ENCODE assay signal across 14 mouse cellular contexts in genomic region chr5:143552911-143553310, GRCm38 (mm10). TPM values are rescaled to one million over a fixed set of nuclear protein-coding genes. Genes with fewer than 3 reads are reported as not detected.
DNase-seq lines count a peak whose midpoint lies in the region; ATAC-seq and TF ChIP-seq lines count a peak whose summit lies in the region.
"Had no signal": no experiment of that assay in that cellular context is flagged by ENCODE, and none has a peak within 500 bp of the region (broad histone marks: within the 10 kb centered on the region; RNA-seq: fewer than 3 reads in every experiment).

No protein-coding gene starts in this region.

- intact Hi-C loops in left cerebral cortex, adult 2 months (cut with DNase I), result no loop called here

- no peak overlapping the region for H3K4me3 ChIP-seq in left cerebral cortex, adult 2 months
- H3K4me3 ChIP-seq: heart, embryonic 13.5 days; limb, embryonic 15.5 days had no signal

- H3K27ac ChIP-seq in left cerebral cortex, adult 2 months, result peak overlapping the region; percentile 38; the same call in 1 of the 2 replicates
- H3K27ac ChIP-seq: heart, embryonic 13.5 days; hindbrain, postnatal 0 days; limb, embryonic 15.5 days had no signal

- ATAC-seq in granulocyte monocyte progenitor cell, adult 5-6 weeks (replicated peaks; ENCODE audit: poor library complexity, severe bottlenecking), result no peak
- ATAC-seq: hindbrain, postnatal 0 days had no signal

- peak; percentile 24 for DNase-seq in adrenal gland, postnatal 14 days
- no peak for DNase-seq in adrenal gland, postnatal 25 days
- DNase-seq in left cerebral cortex, adult 2 months (ENCODE audit: extremely low spot score in 1 of 2, low spot score in 2 of 2), result peak; percentile 28 to 44
- no peak for DNase-seq in left cerebral cortex, adult 11 months (ENCODE audit: low spot score)
- DNase-seq in layer of hippocampus, adult 18-20 months (ENCODE audit: low spot score in 2 of 2), result peak; percentile 77 to 92
- DNase-seq in right cerebral cortex, postnatal 25 days, result peak; percentile 65
- DNase-seq in cerebellum, adult 9-10 months, result no peak
- DNase-seq: embryo, embryonic 11 days; kidney, postnatal 14 days; lung, postnatal 4 days had no signal

- no peak for TF ChIP-seq CTCF in left cerebral cortex, adult 2 months (IDR thresholded peaks at IDR 0.05)

RNA-seq across cellular contexts. Expression of gene Rac1, which starts 25.1 kb away (rescaled TPM):
- 343 and 359 TPM in 2 replicates for total RNA-seq in adrenal gland, postnatal 14 days (2021)
- 358 and 372 TPM in 2 replicates for total RNA-seq in adrenal gland, postnatal 25 days (2021)
- 100 to 1,000 TPM; 344 to 351 TPM for total RNA-seq in left cerebral cortex, adult 2 months (2021)
- 100 to 1,000 TPM; 405 to 421 TPM for total RNA-seq in layer of hippocampus, adult 18-20 months (2021)
- total RNA-seq in granulocyte monocyte progenitor cell, adult 5-6 weeks (2014; fragmentation: Nextera tagmentation), result 349 and 471 TPM in 2 replicates
- total RNA-seq in granulocyte monocyte progenitor cell, adult 5-6 weeks (2017), result 118 and 134 TPM in 2 replicates

Comparison
In these comparisons a context has a peak if more than half of its experiments do, and no peak if none do; other contexts are left out.
1. DNase-seq: peak in adrenal gland, postnatal 14 days (single experiment), left cerebral cortex, adult 2 months (2 of 2), layer of hippocampus, adult 18-20 months (2 of 2) and right cerebral cortex, postnatal 25 days (single experiment); none in adrenal gland, postnatal 25 days (single experiment), left cerebral cortex, adult 11 months (single experiment) and cerebellum, adult 9-10 months (single experiment).